Mouse (Mus musculus): Measurements from ENCODE around the gene Cenpj. TPM values are rescaled to one million over a fixed set of nuclear protein-coding genes. Genes with fewer than 3 reads are reported as not detected.

Gene Cenpj
- polyA plus RNA-seq, 1 experiment from 2014 or later, result 26.0 TPM

- Histone ChIP-seq H3K27ac (replicated peaks; ENCODE audit: low read depth, low read length) (no peak overlapping the region), H3K4me2 (ENCODE audit: low read depth, low read length) (no peak overlapping the region), H3K4me3 (ENCODE audit: low read depth, low read length) (no peak overlapping the region), H3K27me3 (ENCODE audit: control insufficient read depth, insufficient read depth, low read length) (no peaks in the 10 kb centered on the region), H3K9ac (replicated peaks; ENCODE audit: low read length) (no peak overlapping the region), H3K9me3 (replicated peaks; ENCODE audit: control insufficient read depth, low read length) (no peaks in the 10 kb centered on the region), H3K4me1 (ENCODE audit: control insufficient read depth, insufficient read depth, low read length) (no peaks in the 10 kb centered on the region), H3K36me3 (replicated peaks; ENCODE audit: control insufficient read depth, insufficient read depth, low read depth, low read length) (no peaks in the 10 kb centered on the region)
- ATAC-seq (replicated peaks; ENCODE audit: insufficient number of reproducible peaks, low FRiP score, low TSS enrichment, low read depth) (no peak), DNase-seq (ENCODE audit: low spot score) (no peak)
- 85% methylated on average over 1 of the region's 1 CpGs for WGBS
Measured at GRCm38 (mm10) chr14:56594811-56595210, 19.6 kb upstream of the Cenpj start.

- H3K36me3 ChIP-seq (replicated peaks; ENCODE audit: control insufficient read depth, insufficient read depth, low read depth, low read length), result no peaks in the 10 kb centered on the region
- no peaks in the 10 kb centered on the region for H3K4me1 ChIP-seq (ENCODE audit: control insufficient read depth, insufficient read depth, low read length)
- WGBS, result 92% methylated on average over 9 of the region's 9 CpGs
- no peak overlapping the region for H3K27ac ChIP-seq (replicated peaks; ENCODE audit: low read depth, low read length)
- ATAC-seq (replicated peaks; ENCODE audit: insufficient number of reproducible peaks, low FRiP score, low TSS enrichment, low read depth), result no peak
- no peak overlapping the region for H3K4me2 ChIP-seq (ENCODE audit: low read depth, low read length)
- no peaks in the 10 kb centered on the region for H3K27me3 ChIP-seq (ENCODE audit: control insufficient read depth, insufficient read depth, low read length)
- H3K9ac ChIP-seq (replicated peaks; ENCODE audit: low read length), result no peak overlapping the region
- no peak for DNase-seq (ENCODE audit: low spot score)
- no peaks in the 10 kb centered on the region for H3K9me3 ChIP-seq (replicated peaks; ENCODE audit: control insufficient read depth, low read length)
- H3K4me3 ChIP-seq (ENCODE audit: low read depth, low read length), result no peak overlapping the region
Measured at GRCm38 (mm10) chr14:56592191-56592590, 17.0 kb upstream of the Cenpj start.

- no peaks in the 10 kb centered on the region for H3K27me3 ChIP-seq (ENCODE audit: control insufficient read depth, insufficient read depth, low read length)
- no peak overlapping the region for H3K27ac ChIP-seq (replicated peaks; ENCODE audit: low read depth, low read length)
- no peaks in the 10 kb centered on the region for H3K36me3 ChIP-seq (replicated peaks; ENCODE audit: control insufficient read depth, insufficient read depth, low read depth, low read length)
- no peaks in the 10 kb centered on the region for H3K9me3 ChIP-seq (replicated peaks; ENCODE audit: control insufficient read depth, low read length)
- H3K4me1 ChIP-seq (ENCODE audit: control insufficient read depth, insufficient read depth, low read length), result no peaks in the 10 kb centered on the region
- no peak for DNase-seq (ENCODE audit: low spot score)
- no peak overlapping the region for H3K9ac ChIP-seq (replicated peaks; ENCODE audit: low read length)
- 79% methylated on average over 6 of the region's 6 CpGs for WGBS
- no peak overlapping the region for H3K4me2 ChIP-seq (ENCODE audit: low read depth, low read length)
- no peak overlapping the region for H3K4me3 ChIP-seq (ENCODE audit: low read depth, low read length)
- ATAC-seq (replicated peaks; ENCODE audit: insufficient number of reproducible peaks, low FRiP score, low TSS enrichment, low read depth), result no peak
Measured at GRCm38 (mm10) chr14:56582294-56582693, 7.1 kb upstream of the Cenpj start.

GRCm38 (mm10) chr14:56581117-56581516 lies 5.9 kb upstream of the Cenpj start:
- H3K27me3 ChIP-seq (ENCODE audit: control insufficient read depth, insufficient read depth, low read length), result no peaks in the 10 kb centered on the region
- DNase-seq (ENCODE audit: low spot score) (no peak), ATAC-seq (replicated peaks; ENCODE audit: insufficient number of reproducible peaks, low FRiP score, low TSS enrichment, low read depth) (no peak)
- H3K36me3 ChIP-seq (replicated peaks; ENCODE audit: control insufficient read depth, insufficient read depth, low read depth, low read length), result no peaks in the 10 kb centered on the region
- no peak overlapping the region for H3K9ac ChIP-seq (replicated peaks; ENCODE audit: low read length)
- H3K4me1 ChIP-seq (ENCODE audit: control insufficient read depth, insufficient read depth, low read length), result no peaks in the 10 kb centered on the region
- WGBS, result 54% methylated on average over 5 of the region's 5 CpGs
- H3K9me3 ChIP-seq (replicated peaks; ENCODE audit: control insufficient read depth, low read length), result no peaks in the 10 kb centered on the region
- H3K4me2 ChIP-seq (ENCODE audit: low read depth, low read length), result no peak overlapping the region
- no peak overlapping the region for H3K4me3 ChIP-seq (ENCODE audit: low read depth, low read length)
- no peak overlapping the region for H3K27ac ChIP-seq (replicated peaks; ENCODE audit: low read depth, low read length)

- Histone ChIP-seq H3K27me3 (ENCODE audit: control insufficient read depth, insufficient read depth, low read length) (no peaks in the 10 kb centered on the region), H3K9ac (replicated peaks; ENCODE audit: low read length) (no peak overlapping the region), H3K36me3 (replicated peaks; ENCODE audit: control insufficient read depth, insufficient read depth, low read depth, low read length) (no peaks in the 10 kb centered on the region), H3K9me3 (replicated peaks; ENCODE audit: control insufficient read depth, low read length) (no peaks in the 10 kb centered on the region), H3K4me2 (ENCODE audit: low read depth, low read length) (no peak overlapping the region), H3K4me3 (ENCODE audit: low read depth, low read length) (no peak overlapping the region), H3K4me1 (ENCODE audit: control insufficient read depth, insufficient read depth, low read length) (no peaks in the 10 kb centered on the region), H3K27ac (replicated peaks; ENCODE audit: low read depth, low read length) (no peak overlapping the region)
- WGBS, result 46% methylated on average over 8 of the region's 8 CpGs
- DNase-seq (ENCODE audit: low spot score) (no peak), ATAC-seq (replicated peaks; ENCODE audit: insufficient number of reproducible peaks, low FRiP score, low TSS enrichment, low read depth) (no peak)
Measured at GRCm38 (mm10) chr14:56579011-56579410, 3.8 kb upstream of the Cenpj start.

- no peaks in the 10 kb centered on the region for H3K27me3 ChIP-seq (ENCODE audit: control insufficient read depth, insufficient read depth, low read length)
- H3K9ac ChIP-seq (replicated peaks; ENCODE audit: low read length), result no peak overlapping the region
- no peaks in the 10 kb centered on the region for H3K9me3 ChIP-seq (replicated peaks; ENCODE audit: control insufficient read depth, low read length)
- H3K36me3 ChIP-seq (replicated peaks; ENCODE audit: control insufficient read depth, insufficient read depth, low read depth, low read length), result no peaks in the 10 kb centered on the region
- ATAC-seq (replicated peaks; ENCODE audit: insufficient number of reproducible peaks, low FRiP score, low TSS enrichment, low read depth), result no peak
- H3K4me3 ChIP-seq (ENCODE audit: low read depth, low read length), result peak overlapping the region; percentile 40
- 71% methylated on average over 18 of the region's 18 CpGs for WGBS
- no peak overlapping the region; the same call in 1 of the 2 replicates for H3K4me2 ChIP-seq (ENCODE audit: low read depth, low read length)
- H3K27ac ChIP-seq (replicated peaks; ENCODE audit: low read depth, low read length), result no peak overlapping the region
- DNase-seq (ENCODE audit: low spot score), result no peak
- no peaks in the 10 kb centered on the region for H3K4me1 ChIP-seq (ENCODE audit: control insufficient read depth, insufficient read depth, low read length)
Measured at GRCm38 (mm10) chr14:56575969-56576901, 1.0 kb upstream of the Cenpj start.

GRCm38 (mm10) chr14:56572546-56572945 lies 2.7 kb downstream of the Cenpj start:
- DNase-seq (ENCODE audit: low spot score) (no peak), ATAC-seq (replicated peaks; ENCODE audit: insufficient number of reproducible peaks, low FRiP score, low TSS enrichment, low read depth) (no peak)
- H3K36me3 ChIP-seq (replicated peaks; ENCODE audit: control insufficient read depth, insufficient read depth, low read depth, low read length), result no peaks in the 10 kb centered on the region
- no peak overlapping the region for H3K9ac ChIP-seq (replicated peaks; ENCODE audit: low read length)
- H3K27ac ChIP-seq (replicated peaks; ENCODE audit: low read depth, low read length), result no peak overlapping the region
- 77% methylated on average over 2 of the region's 2 CpGs for WGBS
- no peak overlapping the region for H3K4me3 ChIP-seq (ENCODE audit: low read depth, low read length)
- no peak overlapping the region; the same call in 1 of the 2 replicates for H3K4me2 ChIP-seq (ENCODE audit: low read depth, low read length)
- no peaks in the 10 kb centered on the region for H3K4me1 ChIP-seq (ENCODE audit: control insufficient read depth, insufficient read depth, low read length)
- H3K27me3 ChIP-seq (ENCODE audit: control insufficient read depth, insufficient read depth, low read length), result no peaks in the 10 kb centered on the region
- no peaks in the 10 kb centered on the region for H3K9me3 ChIP-seq (replicated peaks; ENCODE audit: control insufficient read depth, low read length)

- Histone ChIP-seq H3K27ac (replicated peaks; ENCODE audit: low read depth, low read length) (peak overlapping the region; percentile 79), H3K4me2 (ENCODE audit: low read depth, low read length) (peak overlapping the region; percentile 56), H3K4me1 (ENCODE audit: control insufficient read depth, insufficient read depth, low read length) (no peaks in the 10 kb centered on the region), H3K27me3 (ENCODE audit: control insufficient read depth, insufficient read depth, low read length) (no peaks in the 10 kb centered on the region), H3K9me3 (replicated peaks; ENCODE audit: control insufficient read depth, low read length) (no peaks in the 10 kb centered on the region), H3K9ac (replicated peaks; ENCODE audit: low read length) (peak overlapping the region; percentile 79), H3K4me3 (ENCODE audit: low read depth, low read length) (peak overlapping the region; percentile 79), H3K36me3 (replicated peaks; ENCODE audit: control insufficient read depth, insufficient read depth, low read depth, low read length) (no peaks in the 10 kb centered on the region)
- peak; percentile 99 for ATAC-seq (replicated peaks; ENCODE audit: insufficient number of reproducible peaks, low FRiP score, low TSS enrichment, low read depth)
- WGBS, result under 1% methylated on average over 59 of the region's 59 CpGs
- peak; percentile 97 for DNase-seq (ENCODE audit: low spot score)
Measured at GRCm38 (mm10) chr14:56571310-56572093, 3.7 kb downstream of the Cenpj start.

Measured in embryonic facial prominence, embryonic 11.5 days (tissue).